Mouse (Mus musculus): ENCODE data around the gene Dixdc1. TPM values are rescaled to one million over a fixed set of nuclear protein-coding genes. Genes with fewer than 3 reads are reported as not detected.

Gene Dixdc1
- total and polyA plus RNA-seq, 3 experiments, result 0.27 TPM; not detected in 2

DNA sequence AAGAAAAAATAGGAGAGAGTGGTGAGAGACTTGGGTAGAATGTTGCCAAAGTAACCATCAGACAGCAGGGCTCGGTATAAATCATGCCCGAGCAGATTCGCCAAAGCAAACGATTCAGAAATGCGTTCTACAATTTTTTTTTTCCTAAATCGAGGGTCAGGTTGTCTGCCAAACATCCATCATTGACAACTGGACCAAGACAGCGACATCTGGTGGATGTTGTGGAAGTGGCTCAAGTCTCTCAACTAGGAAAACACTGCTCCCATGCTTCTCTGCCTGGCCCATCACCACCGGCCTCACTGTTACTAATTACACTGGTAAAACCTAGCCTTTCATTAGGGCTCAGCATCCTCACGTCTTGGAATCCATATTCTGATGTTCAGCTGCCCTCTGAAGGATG, 4.3 kb downstream of the Dixdc1 start:
- H3K36me3 ChIP-seq (replicated peaks), result no peaks in the 10 kb centered on the region
- ATAC-seq (ENCODE audit: extremely low read depth, insufficient number of reproducible peaks, low FRiP score, poor library complexity, severe bottlenecking) (no peak), DNase-seq (ENCODE audit: low spot score) (peak; percentile 26)
- no peak overlapping the region for H3K4me3 ChIP-seq (ENCODE audit: low read depth, low read length)
- peaks cover 24% of the 10 kb centered on the region for H3K27me3 ChIP-seq (ENCODE audit: insufficient read depth, low read length)
- no peaks in the 10 kb centered on the region for H3K9me3 ChIP-seq (replicated peaks)
- H3K4me1 ChIP-seq (ENCODE audit: insufficient read depth, low read depth, low read length), result peaks cover 5% of the 10 kb centered on the region
- TF ChIP-seq POLR2AphosphoS5 (IDR thresholded peaks at IDR 0.05; ENCODE audit: insufficient replicate concordance, low read depth, low read length) (no peak), CTCF (IDR thresholded peaks at IDR 0.05; ENCODE audit: low read depth, low read length) (peak; percentile 60)

GRCm38 (mm10) chr9:50732560-50732959, 6.8 kb downstream of the Dixdc1 start:
- no peaks in the 10 kb centered on the region for H3K9me3 ChIP-seq (replicated peaks)
- no peak overlapping the region for H3K4me3 ChIP-seq (ENCODE audit: low read depth, low read length)
- H3K36me3 ChIP-seq (replicated peaks), result no peaks in the 10 kb centered on the region
- TF ChIP-seq POLR2AphosphoS5 (IDR thresholded peaks at IDR 0.05; ENCODE audit: insufficient replicate concordance, low read depth, low read length) (no peak), GATA1 (IDR thresholded peaks at IDR 0.05; ENCODE audit: borderline replicate concordance, low read length) (no peak), GATA2 (IDR thresholded peaks at IDR 0.05; ENCODE audit: borderline replicate concordance, low read depth, low read length) (no peak), TAL1 (conservative IDR thresholded peaks at IDR 0.05; ENCODE audit: low read depth, low read length) (no peak), CTCF (IDR thresholded peaks at IDR 0.05; ENCODE audit: low read depth, low read length) (no peak)
- no peak for DNase-seq (ENCODE audit: low spot score)
- ATAC-seq (ENCODE audit: extremely low read depth, insufficient number of reproducible peaks, low FRiP score, poor library complexity, severe bottlenecking), result no peak
- peaks cover 20% of the 10 kb centered on the region for H3K27me3 ChIP-seq (ENCODE audit: insufficient read depth, low read length)
- H3K4me1 ChIP-seq (ENCODE audit: insufficient read depth, low read depth, low read length), result no peaks in the 10 kb centered on the region; the same call in 1 of the 2 replicates

DNA sequence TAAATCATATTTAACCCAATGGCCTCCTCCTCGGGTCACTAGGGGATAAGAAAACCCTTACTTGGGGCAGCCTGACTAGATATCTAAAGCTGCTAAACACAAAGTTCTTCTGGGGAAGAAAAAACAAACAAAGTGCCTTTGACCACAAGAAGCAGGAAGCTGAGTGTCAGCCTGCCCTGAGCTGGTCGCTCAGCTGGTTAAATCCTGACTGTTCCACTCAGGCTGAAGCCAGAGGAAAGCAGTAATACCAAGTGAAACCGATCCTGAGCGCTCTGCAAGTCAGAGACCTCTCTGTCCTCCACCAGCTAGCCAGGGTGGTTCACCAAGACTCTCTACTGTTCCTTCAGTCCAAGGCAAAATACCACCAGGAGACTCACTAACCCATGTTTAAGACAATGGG, 9.7 kb downstream of the Dixdc1 start:
- ATAC-seq (ENCODE audit: extremely low read depth, insufficient number of reproducible peaks, low FRiP score, poor library complexity, severe bottlenecking), result no peak
- H3K4me1 ChIP-seq (ENCODE audit: insufficient read depth, low read depth, low read length), result no peaks in the 10 kb centered on the region; the same call in 1 of the 2 replicates
- H3K9me3 ChIP-seq (replicated peaks), result no peaks in the 10 kb centered on the region
- TF ChIP-seq GATA2 (IDR thresholded peaks at IDR 0.05; ENCODE audit: borderline replicate concordance, low read depth, low read length), result no peak
- no peak for TF ChIP-seq GATA1 (IDR thresholded peaks at IDR 0.05; ENCODE audit: borderline replicate concordance, low read length)
- TF ChIP-seq POLR2AphosphoS5 (IDR thresholded peaks at IDR 0.05; ENCODE audit: insufficient replicate concordance, low read depth, low read length), result no peak
- TF ChIP-seq TAL1 (conservative IDR thresholded peaks at IDR 0.05; ENCODE audit: low read depth, low read length), result no peak
- no peak for TF ChIP-seq CTCF (IDR thresholded peaks at IDR 0.05; ENCODE audit: low read depth, low read length)
- DNase-seq (ENCODE audit: low spot score), result no peak
- H3K27me3 ChIP-seq (ENCODE audit: insufficient read depth, low read length), result peaks cover 34% of the 10 kb centered on the region
- H3K36me3 ChIP-seq (replicated peaks), result no peaks in the 10 kb centered on the region
- no peak overlapping the region for H3K4me3 ChIP-seq (ENCODE audit: low read depth, low read length)

DNA sequence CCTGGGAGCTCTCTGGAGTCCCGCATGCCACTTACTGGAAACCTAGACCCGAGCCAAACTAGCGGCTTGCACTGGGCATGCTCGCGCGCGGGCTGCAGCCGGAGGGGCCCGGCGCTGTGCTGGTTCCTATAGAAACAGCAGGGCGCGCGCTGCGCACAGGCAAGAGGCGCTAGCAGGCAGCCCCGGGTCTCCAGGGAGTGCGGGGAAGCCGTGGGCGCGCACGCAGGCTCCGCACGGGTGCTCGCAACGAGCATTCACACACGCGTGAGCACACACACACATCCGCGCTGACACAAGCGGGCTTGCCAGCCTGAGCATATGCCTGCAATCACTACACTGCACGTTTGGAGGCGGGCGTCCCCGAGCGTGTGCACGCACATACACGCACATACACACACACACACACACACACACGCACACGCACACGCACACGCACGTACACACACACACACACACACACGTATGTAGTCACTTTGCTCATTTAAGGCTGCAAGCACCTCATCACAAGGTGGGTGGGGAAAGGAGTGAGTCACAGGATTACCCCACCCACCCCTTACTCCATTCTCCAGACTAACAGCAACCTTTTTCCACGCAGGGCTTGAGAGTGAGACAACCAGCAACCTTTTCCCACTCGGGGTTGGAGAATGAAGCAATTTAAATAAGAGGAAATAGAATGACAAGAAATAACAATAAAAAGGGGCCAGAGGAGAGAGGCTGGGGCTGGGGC, 11.2 kb downstream of the Dixdc1 start:
- no peaks in the 10 kb centered on the region; the same call in 1 of the 2 replicates for H3K4me1 ChIP-seq (ENCODE audit: insufficient read depth, low read depth, low read length)
- H3K27me3 ChIP-seq (ENCODE audit: insufficient read depth, low read length), result peaks cover 33% of the 10 kb centered on the region
- DNase-seq (ENCODE audit: low spot score), result no peak
- no peaks in the 10 kb centered on the region for H3K9me3 ChIP-seq (replicated peaks)
- no peak for TF ChIP-seq GATA1 (IDR thresholded peaks at IDR 0.05; ENCODE audit: borderline replicate concordance, low read length)
- no peak for TF ChIP-seq POLR2AphosphoS5 (IDR thresholded peaks at IDR 0.05; ENCODE audit: insufficient replicate concordance, low read depth, low read length)
- TF ChIP-seq GATA2 (IDR thresholded peaks at IDR 0.05; ENCODE audit: borderline replicate concordance, low read depth, low read length), result no peak
- no peak for TF ChIP-seq CTCF (IDR thresholded peaks at IDR 0.05; ENCODE audit: low read depth, low read length)
- no peak for TF ChIP-seq TAL1 (conservative IDR thresholded peaks at IDR 0.05; ENCODE audit: low read depth, low read length)
- no peaks in the 10 kb centered on the region for H3K36me3 ChIP-seq (replicated peaks)
- ATAC-seq (ENCODE audit: extremely low read depth, insufficient number of reproducible peaks, low FRiP score, poor library complexity, severe bottlenecking), result no peak
- no peak overlapping the region for H3K4me3 ChIP-seq (ENCODE audit: low read depth, low read length)

DNA sequence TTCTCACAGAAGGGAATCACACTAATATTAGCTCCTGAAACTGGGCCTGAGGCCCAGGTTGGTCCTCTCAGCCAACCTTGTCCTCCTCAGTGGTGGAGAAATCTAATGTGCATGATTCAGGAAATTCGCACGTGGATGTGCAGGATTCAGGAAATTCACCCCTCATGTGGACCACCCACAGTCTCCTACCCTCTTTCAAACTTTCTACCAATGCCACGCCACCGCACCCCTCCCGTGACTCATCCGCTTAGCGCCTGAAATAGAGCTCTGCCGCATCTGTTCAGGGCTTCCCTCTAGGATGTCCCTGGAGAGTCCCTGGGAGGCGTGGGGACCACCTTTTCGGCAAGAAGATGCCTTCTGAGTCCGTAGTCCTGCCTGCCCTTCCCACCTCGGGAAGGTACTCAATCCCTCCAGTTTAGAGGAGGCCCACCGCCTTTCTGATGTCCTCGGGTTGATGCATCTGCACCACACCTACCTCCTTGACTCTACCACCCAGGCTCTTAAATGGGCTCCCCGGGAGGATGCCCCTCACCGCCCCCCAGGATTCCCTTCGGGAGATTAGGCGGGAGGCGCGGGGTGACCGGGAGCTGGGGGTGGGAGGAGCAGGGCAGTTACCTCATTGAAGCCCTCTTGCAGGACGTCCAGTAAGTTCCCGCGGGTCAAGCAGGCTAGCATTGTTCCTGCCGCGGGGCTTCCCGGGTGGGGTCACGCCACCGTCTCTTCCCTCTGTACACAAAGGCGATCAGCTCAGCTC, 12.0 kb downstream of the Dixdc1 start:
- peaks cover 33% of the 10 kb centered on the region for H3K27me3 ChIP-seq (ENCODE audit: insufficient read depth, low read length)
- ATAC-seq (ENCODE audit: extremely low read depth, insufficient number of reproducible peaks, low FRiP score, poor library complexity, severe bottlenecking), result no peak
- no peaks in the 10 kb centered on the region; the same call in 1 of the 2 replicates for H3K4me1 ChIP-seq (ENCODE audit: insufficient read depth, low read depth, low read length)
- no peak overlapping the region for H3K4me3 ChIP-seq (ENCODE audit: low read depth, low read length)
- TF ChIP-seq CTCF (IDR thresholded peaks at IDR 0.05; ENCODE audit: low read depth, low read length), result no peak
- TF ChIP-seq POLR2AphosphoS5 (IDR thresholded peaks at IDR 0.05; ENCODE audit: insufficient replicate concordance, low read depth, low read length), result no peak
- TF ChIP-seq GATA2 (IDR thresholded peaks at IDR 0.05; ENCODE audit: borderline replicate concordance, low read depth, low read length), result no peak
- DNase-seq (ENCODE audit: low spot score), result no peak
- no peaks in the 10 kb centered on the region for H3K36me3 ChIP-seq (replicated peaks)
- H3K9me3 ChIP-seq (replicated peaks), result no peaks in the 10 kb centered on the region

DNA sequence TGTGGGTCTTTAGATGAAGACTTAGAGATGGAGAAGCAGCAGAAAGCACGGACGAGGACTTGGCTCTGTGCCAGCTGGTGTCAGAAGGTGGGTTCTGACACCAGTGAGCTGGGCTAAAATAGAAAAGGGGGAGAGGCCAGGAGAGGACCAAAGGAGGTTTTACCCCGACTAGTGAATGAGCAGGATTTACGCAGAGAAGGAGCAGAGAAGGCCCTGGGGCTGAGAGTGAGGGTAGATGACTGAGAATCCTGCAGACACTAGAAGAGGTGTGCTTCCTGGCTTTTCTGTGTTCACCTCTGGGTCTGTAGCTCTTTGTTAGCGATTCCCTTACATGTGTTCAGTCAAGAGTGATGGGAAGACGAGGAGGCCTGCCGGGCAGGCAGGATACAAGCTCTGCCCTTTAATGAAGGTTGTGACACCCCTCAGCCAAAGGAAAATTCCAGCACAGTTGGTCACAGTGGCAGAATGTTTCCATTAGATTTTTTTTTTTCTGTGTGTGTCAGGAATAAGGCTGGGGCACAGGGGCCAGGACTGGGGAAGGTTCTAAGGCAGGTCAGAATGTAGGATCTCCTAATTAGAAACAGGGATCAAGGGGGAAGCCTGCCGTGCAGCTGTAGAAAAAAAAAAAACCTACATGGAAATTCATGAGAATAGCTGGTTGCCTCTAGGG, 13.3 kb downstream of the Dixdc1 start:
- Histone ChIP-seq H3K4me1 (ENCODE audit: insufficient read depth, low read depth, low read length) (no peaks in the 10 kb centered on the region; the same call in 1 of the 2 replicates), H3K36me3 (replicated peaks) (no peaks in the 10 kb centered on the region), H3K4me3 (ENCODE audit: low read depth, low read length) (no peak overlapping the region), H3K27me3 (ENCODE audit: insufficient read depth, low read length) (peaks cover 35% of the 10 kb centered on the region), H3K9me3 (replicated peaks) (no peaks in the 10 kb centered on the region)
- DNase-seq (ENCODE audit: low spot score) (no peak), ATAC-seq (ENCODE audit: extremely low read depth, insufficient number of reproducible peaks, low FRiP score, poor library complexity, severe bottlenecking) (no peak)
- TF ChIP-seq GATA2 (IDR thresholded peaks at IDR 0.05; ENCODE audit: borderline replicate concordance, low read depth, low read length), result no peak
- TF ChIP-seq GATA1 (IDR thresholded peaks at IDR 0.05; ENCODE audit: borderline replicate concordance, low read length), result no peak
- TF ChIP-seq POLR2AphosphoS5 (IDR thresholded peaks at IDR 0.05; ENCODE audit: insufficient replicate concordance, low read depth, low read length), result no peak
- TF ChIP-seq CTCF (IDR thresholded peaks at IDR 0.05; ENCODE audit: low read depth, low read length), result no peak
- TF ChIP-seq TAL1 (conservative IDR thresholded peaks at IDR 0.05; ENCODE audit: low read depth, low read length), result no peak

Measured in G1E (cell line).